Comparison of ENCODE assay signal across 29 mouse cellular contexts in genomic region chr2:73188488-73188887, GRCm38 (mm10). TPM values are rescaled to one million over a fixed set of nuclear protein-coding genes. Genes with fewer than 3 reads are reported as not detected.
DNase-seq lines count a peak whose midpoint lies in the region; ATAC-seq and TF ChIP-seq lines count a peak whose summit lies in the region.
"Had no signal": no experiment of that assay in that cellular context is flagged by ENCODE, and none has a peak within 500 bp of the region (broad histone marks: within the 10 kb centered on the region; RNA-seq: fewer than 3 reads in every experiment).

No protein-coding gene starts in this region.

- no peaks in the 10 kb centered on the region for H3K27me3 ChIP-seq in liver, postnatal 0 days (ENCODE audit: insufficient read depth, low read length)
- H3K27me3 ChIP-seq: embryonic facial prominence, embryonic 13.5 days; forebrain, embryonic 13.5 days; hindbrain, embryonic 15.5 days; limb, embryonic 13.5 days; liver, embryonic 12.5 days; midbrain, embryonic 15.5 days had no signal

- no peaks in the 10 kb centered on the region for H3K9me3 ChIP-seq in liver, postnatal 0 days (ENCODE audit: low read length)
- H3K9me3 ChIP-seq: embryonic facial prominence, embryonic 13.5 days; forebrain, embryonic 13.5 days; hindbrain, embryonic 10.5 days; hindbrain, embryonic 15.5 days; limb, embryonic 13.5 days; liver, embryonic 12.5 days; midbrain, embryonic 10.5 days; midbrain, embryonic 15.5 days had no signal

- no peak for DNase-seq in frontal cortex, postnatal 25 days (ENCODE audit: low spot score in 2 of 2)
- DNase-seq in heart, adult 8-10 months (ENCODE audit: low spot score): peak; percentile 41
- DNase-seq in heart, postnatal 36 days: no peak
- DNase-seq in 3T3-L1 (ENCODE audit: low read depth, low spot score): peak; percentile 88
- DNase-seq in adipocyte (ENCODE audit: low spot score): peak; percentile 75
- DNase-seq in left cerebral cortex, postnatal 36 days (ENCODE audit: low spot score in 2 of 2): no peak
- no peak for DNase-seq in liver, postnatal 0 days
- DNase-seq: adrenal gland, postnatal 10 days; cerebellum, adult 11-12 months; cerebellum, adult 9-11 months; embryo, embryonic 11 days; kidney, adult 11 months; kidney, postnatal 14 days; layer of hippocampus, adult 9-11 months; lung, adult 18-20 months; lung, postnatal 14 days; right cerebral cortex, postnatal 25 days; spleen, adult 18-20 months; thymus, postnatal 25 days had no signal

- no peak for TF ChIP-seq EP300 in liver, postnatal 0 days (IDR thresholded peaks at IDR 0.05; ENCODE audit: low read depth)

- H3K4me2 ChIP-seq in liver, postnatal 0 days (ENCODE audit: low read depth, low read length): no peak overlapping the region
- H3K4me2 ChIP-seq: embryonic facial prominence, embryonic 13.5 days; forebrain, embryonic 13.5 days; hindbrain, embryonic 15.5 days; limb, embryonic 13.5 days; liver, embryonic 12.5 days; midbrain, embryonic 15.5 days had no signal

- WGBS in liver, postnatal 0 days (ENCODE audit: insufficient replicate concordance): 88% methylated on average over 2 of the region's 2 CpGs

- no peak overlapping the region for H3K4me3 ChIP-seq in liver, postnatal 0 days (ENCODE audit: low read depth, low read length)
- H3K4me3 ChIP-seq: embryonic facial prominence, embryonic 13.5 days; forebrain, embryonic 13.5 days; hindbrain, embryonic 10.5 days; hindbrain, embryonic 15.5 days; limb, embryonic 13.5 days; liver, embryonic 12.5 days; midbrain, embryonic 10.5 days; midbrain, embryonic 15.5 days had no signal

- no peak overlapping the region for H3K27ac ChIP-seq in liver, postnatal 0 days (ENCODE audit: low read depth)
- H3K27ac ChIP-seq: embryonic facial prominence, embryonic 13.5 days; forebrain, embryonic 13.5 days; hindbrain, embryonic 10.5 days; hindbrain, embryonic 15.5 days; limb, embryonic 13.5 days; liver, embryonic 12.5 days; midbrain, embryonic 10.5 days; midbrain, embryonic 15.5 days had no signal

- no peaks in the 10 kb centered on the region for H3K36me3 ChIP-seq in liver, postnatal 0 days (replicated peaks; ENCODE audit: insufficient read depth, low read length)
- H3K36me3 ChIP-seq: embryonic facial prominence, embryonic 13.5 days; hindbrain, embryonic 10.5 days; hindbrain, embryonic 15.5 days; limb, embryonic 13.5 days; midbrain, embryonic 10.5 days; midbrain, embryonic 15.5 days had no signal

- no peak for TF ChIP-seq CTCF in liver, postnatal 0 days (IDR thresholded peaks at IDR 0.05; ENCODE audit: low read depth)

- peak; percentile 52; the same call in 1 of the 2 replicates for ATAC-seq in frontal cortex, adult (ENCODE audit: low TSS enrichment)
- ATAC-seq in liver, postnatal 0 days: no peak
- ATAC-seq: forebrain, embryonic 13.5 days; inflammation-experienced regulatory T-cells, adult 6 months; liver, embryonic 12.5 days; midbrain, embryonic 15.5 days had no signal

- intact Hi-C loops in heart, postnatal 36 days (cut with DNase I): no loop called here
- intact Hi-C loops in left cerebral cortex, postnatal 36 days (cut with DNase I): no loop called here

- H3K9ac ChIP-seq in liver, postnatal 0 days (replicated peaks): no peak overlapping the region
- H3K9ac ChIP-seq: embryonic facial prominence, embryonic 13.5 days; forebrain, embryonic 13.5 days; hindbrain, embryonic 15.5 days; limb, embryonic 13.5 days; liver, embryonic 12.5 days; midbrain, embryonic 15.5 days had no signal

- no peaks in the 10 kb centered on the region for H3K4me1 ChIP-seq in liver, postnatal 0 days (ENCODE audit: insufficient read depth)
- H3K4me1 ChIP-seq: forebrain, embryonic 13.5 days; hindbrain, embryonic 10.5 days; hindbrain, embryonic 15.5 days; midbrain, embryonic 10.5 days; midbrain, embryonic 15.5 days had no signal

RNA-seq across cellular contexts. Expression of gene Ola1, which starts 30.2 kb away (rescaled TPM):
- total RNA-seq in heart, adult 8-10 months (2022): 10 to 100 TPM; 38.0 to 41.7 (median 40.7) TPM
- 10 to 100 TPM; 42.9 to 44.6 TPM for total RNA-seq in heart, postnatal 36 days (2021)
- total RNA-seq in left cerebral cortex, postnatal 36 days (2021): 100 to 1,000 TPM; 101 to 103 TPM
- 34.4 and 36.5 TPM in 2 replicates for polyA plus RNA-seq in liver, postnatal 0 days (2015; fragmentation: Nextera tagmentation; extraction: Ambion mirVana)

Comparison
In these comparisons a context has a peak if more than half of its experiments do, and no peak if none do; other contexts are left out.
1. DNase-seq: peak in heart, adult 8-10 months (single experiment), 3T3-L1 (single experiment) and adipocyte (single experiment); none in frontal cortex, postnatal 25 days (0 of 2), heart, postnatal 36 days (0 of 2), left cerebral cortex, postnatal 36 days (0 of 2) and liver, postnatal 0 days (single experiment).